In the genomic region with DNA sequence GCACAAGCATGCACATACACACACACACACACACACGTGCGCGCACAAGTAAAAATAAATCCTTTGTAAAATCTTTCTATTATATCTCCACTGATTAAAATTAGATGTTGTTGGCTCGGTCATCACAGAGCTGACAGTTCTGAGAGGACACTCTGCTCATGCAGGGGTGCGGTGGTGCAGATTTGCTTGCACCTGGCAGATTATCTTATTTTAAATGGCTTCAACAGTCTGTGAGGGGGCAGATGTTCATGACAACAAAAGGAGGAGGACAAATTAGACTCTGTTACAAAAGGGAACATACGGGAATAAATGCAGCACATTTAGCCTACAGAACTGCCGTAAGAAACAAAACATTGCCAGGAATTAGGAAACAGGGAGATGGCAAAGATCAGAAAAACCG, we compare ENCODE assay signal across 26 mouse cellular contexts.
DNase-seq lines count a peak whose midpoint lies in the region; ATAC-seq lines count a peak whose summit lies in the region.
"Had no signal": no experiment of that assay in that cellular context is flagged by ENCODE, and none has a peak within 500 bp of the region (broad histone marks: within the 10 kb centered on the region; RNA-seq: fewer than 3 reads in every experiment).

No protein-coding gene starts in this region.

- no peak for DNase-seq in forebrain, embryonic 11.5 days (ENCODE audit: low spot score)
- DNase-seq in layer of hippocampus, adult 18-20 months (ENCODE audit: low spot score in 2 of 2), result peak; percentile 3 to 36
- no peak for DNase-seq in layer of hippocampus, postnatal 25 days (ENCODE audit: extremely low spot score in 1 of 2, low spot score in 1 of 2)
- DNase-seq in brain, adult 2 months (ENCODE audit: low read depth, low spot score), result peak; percentile 52
- peak; percentile 26 for DNase-seq in retina, embryonic 14.5 days (ENCODE audit: low spot score)
- DNase-seq: adrenal gland, postnatal 14 days; cerebellum, adult 9-10 months; cerebellum, postnatal 36 days; gastrocnemius, postnatal 14 days; heart, postnatal 14 days; kidney, adult 2 months; kidney, postnatal 4 days; left cerebral cortex, postnatal 4 days; liver, postnatal 0 days; lung, postnatal 36 days; midbrain, embryonic 14.5 days; thymus, adult 2 months; thymus, postnatal 36 days had no signal

- no peak overlapping the region for H3K27ac ChIP-seq in forebrain, embryonic 13.5 days
- H3K27ac ChIP-seq in forebrain, embryonic 11.5 days (ENCODE audit: low read depth, low read length), result no peak overlapping the region
- H3K27ac ChIP-seq: embryonic facial prominence, embryonic 12.5 days; hindbrain, postnatal 0 days; intestine, embryonic 15.5 days; liver, embryonic 12.5 days; neural tube, embryonic 15.5 days had no signal

- H3K4me3 ChIP-seq in forebrain, embryonic 13.5 days, result no peak overlapping the region
- H3K4me3 ChIP-seq in forebrain, embryonic 11.5 days (ENCODE audit: low read depth, low read length), result no peak overlapping the region
- H3K4me3 ChIP-seq: embryonic facial prominence, embryonic 12.5 days; intestine, embryonic 15.5 days; liver, embryonic 12.5 days; neural tube, embryonic 15.5 days had no signal

- no peak overlapping the region for H3K9ac ChIP-seq in forebrain, embryonic 13.5 days
- H3K9ac ChIP-seq in forebrain, embryonic 11.5 days (ENCODE audit: low read length), result no peak overlapping the region
- H3K9ac ChIP-seq: embryonic facial prominence, embryonic 12.5 days; intestine, embryonic 15.5 days; liver, embryonic 12.5 days; liver, postnatal 0 days; neural tube, embryonic 15.5 days had no signal

- no peaks in the 10 kb centered on the region for H3K9me3 ChIP-seq in forebrain, embryonic 13.5 days (replicated peaks)
- H3K9me3 ChIP-seq in forebrain, embryonic 11.5 days (ENCODE audit: control insufficient read depth, low read length), result no peaks in the 10 kb centered on the region
- H3K9me3 ChIP-seq: embryonic facial prominence, embryonic 12.5 days; intestine, embryonic 15.5 days; liver, embryonic 12.5 days; neural tube, embryonic 15.5 days had no signal

- no peaks in the 10 kb centered on the region for H3K27me3 ChIP-seq in forebrain, embryonic 13.5 days
- H3K27me3 ChIP-seq in forebrain, embryonic 11.5 days (ENCODE audit: control insufficient read depth, insufficient read depth, low read length), result no peaks in the 10 kb centered on the region
- H3K27me3 ChIP-seq: embryonic facial prominence, embryonic 12.5 days; intestine, embryonic 15.5 days; liver, embryonic 12.5 days; neural tube, embryonic 15.5 days had no signal

- H3K36me3 ChIP-seq in forebrain, embryonic 13.5 days (ENCODE audit: poor library complexity, severe bottlenecking), result no peaks in the 10 kb centered on the region
- H3K36me3 ChIP-seq in forebrain, embryonic 11.5 days (ENCODE audit: control insufficient read depth, insufficient read depth, low read length), result no peaks in the 10 kb centered on the region
- H3K36me3 ChIP-seq: embryonic facial prominence, embryonic 12.5 days; intestine, embryonic 15.5 days; liver, embryonic 12.5 days; neural tube, embryonic 15.5 days had no signal

- peaks cover 34% of the 10 kb centered on the region for H3K4me1 ChIP-seq in forebrain, embryonic 13.5 days
- H3K4me1 ChIP-seq in forebrain, embryonic 11.5 days (replicated peaks; ENCODE audit: control insufficient read depth, insufficient read depth, low read length), result peaks cover 3% of the 10 kb centered on the region; the same call in 1 of the 2 replicates
- H3K4me1 ChIP-seq: intestine, embryonic 15.5 days; liver, embryonic 12.5 days had no signal

- peak; percentile 25; the same call in 1 of the 2 replicates for ATAC-seq in forebrain, embryonic 13.5 days
- ATAC-seq in forebrain, embryonic 11.5 days (replicated peaks; ENCODE audit: low FRiP score), result no peak
- no peak for ATAC-seq in cerebellum, adult (ENCODE audit: insufficient number of reproducible peaks, low FRiP score, low TSS enrichment)
- ATAC-seq: CD4-positive, CD25-positive, alpha-beta regulatory T cell, adult 4 months; hindbrain, postnatal 0 days; intestine, embryonic 15.5 days; liver, embryonic 12.5 days; liver, postnatal 0 days had no signal

- 47% methylated on average over 8 of the region's 8 CpGs for WGBS in forebrain, embryonic 13.5 days
- WGBS in forebrain, embryonic 11.5 days, result 65% methylated on average over 8 of the region's 8 CpGs

- no peak overlapping the region for H3K4me2 ChIP-seq in forebrain, embryonic 13.5 days
- H3K4me2 ChIP-seq in forebrain, embryonic 11.5 days (ENCODE audit: low read depth, low read length, severe bottlenecking), result no peak overlapping the region
- H3K4me2 ChIP-seq: embryonic facial prominence, embryonic 12.5 days; intestine, embryonic 15.5 days; liver, embryonic 12.5 days; neural tube, embryonic 15.5 days had no signal

Comparison
In these comparisons a context has a peak if more than half of its experiments do, and no peak if none do; other contexts are left out.
1. DNase-seq: peak in layer of hippocampus, adult 18-20 months (2 of 2), brain, adult 2 months (single experiment) and retina, embryonic 14.5 days (single experiment); none in forebrain, embryonic 11.5 days (single experiment) and layer of hippocampus, postnatal 25 days (0 of 2).